Comparison of ENCODE assay signal across 30 mouse cellular contexts in genomic region chr4:95233034-95233433, GRCm38 (mm10).
DNase-seq lines count a peak whose midpoint lies in the region; ATAC-seq lines count a peak whose summit lies in the region.
"Had no signal": no experiment of that assay in that cellular context is flagged by ENCODE, and none has a peak within 500 bp of the region (broad histone marks: within the 10 kb centered on the region; RNA-seq: fewer than 3 reads in every experiment).

No protein-coding gene starts in this region.

- DNase-seq in heart, adult 11 months: peak; percentile 95
- no peak for DNase-seq in heart, postnatal 25 days (ENCODE audit: low spot score)
- DNase-seq in limb, embryonic 11.5 days (ENCODE audit: low spot score): peak; percentile 17
- DNase-seq in limb, embryonic 10.5 days (ENCODE audit: low spot score): no peak
- peak; percentile 62 for DNase-seq in adipocyte (ENCODE audit: low spot score)
- peak; percentile 31 for DNase-seq in large intestine, adult 2 months (ENCODE audit: low read depth, low spot score)
- DNase-seq in ovary, postnatal 10 days (ENCODE audit: low spot score): no peak
- DNase-seq: adrenal gland, postnatal 10 days; B cell, adult 2 months; cerebellum, adult 11-12 months; cerebellum, adult 9-11 months; embryo, embryonic 11 days; heart, postnatal 4 days; kidney, adult 8-10 months; kidney, postnatal 14 days; liver, embryonic 13.5 days; lung, embryonic 14.5 days; midbrain, embryonic 14.5 days; retina, postnatal 1 day; right cerebral cortex, postnatal 25 days; spleen, adult 18-20 months; thymus, adult 18-20 months; thymus, postnatal 25 days had no signal

- H3K4me2 ChIP-seq in limb, embryonic 11.5 days (ENCODE audit: low read depth, severe bottlenecking): no peak overlapping the region
- H3K4me2 ChIP-seq: embryonic facial prominence, embryonic 12.5 days; heart, embryonic 11.5 days; hindbrain, embryonic 13.5 days; liver, embryonic 13.5 days; lung, embryonic 14.5 days had no signal

- no peaks in the 10 kb centered on the region for H3K4me1 ChIP-seq in limb, embryonic 11.5 days (ENCODE audit: control insufficient read depth, insufficient read depth, low read length)
- H3K4me1 ChIP-seq in limb, embryonic 10.5 days: no peaks in the 10 kb centered on the region
- H3K4me1 ChIP-seq: embryonic facial prominence, embryonic 12.5 days; hindbrain, embryonic 13.5 days; liver, embryonic 13.5 days had no signal

- H3K27ac ChIP-seq in limb, embryonic 11.5 days (replicated peaks; ENCODE audit: low read depth, low read length): no peak overlapping the region
- no peak overlapping the region for H3K27ac ChIP-seq in limb, embryonic 10.5 days
- H3K27ac ChIP-seq: embryonic facial prominence, embryonic 12.5 days; hindbrain, embryonic 13.5 days; layer of hippocampus, adult 2 months; left cerebral cortex, adult 2 months; liver, embryonic 13.5 days had no signal

- no peak overlapping the region for H3K4me3 ChIP-seq in limb, embryonic 11.5 days (ENCODE audit: low read depth, low read length)
- no peak overlapping the region for H3K4me3 ChIP-seq in limb, embryonic 10.5 days
- H3K4me3 ChIP-seq: embryonic facial prominence, embryonic 12.5 days; hindbrain, embryonic 13.5 days; layer of hippocampus, adult 2 months; left cerebral cortex, adult 2 months; liver, embryonic 13.5 days had no signal

- ATAC-seq in limb, embryonic 11.5 days (ENCODE audit: insufficient number of reproducible peaks, low FRiP score, low TSS enrichment, low read depth): no peak
- ATAC-seq: activated CD4-positive, CD25-positive, alpha-beta regulatory T cell, adult 4 months; forebrain, embryonic 14.5 days had no signal

- no peaks in the 10 kb centered on the region for H3K36me3 ChIP-seq in limb, embryonic 11.5 days (ENCODE audit: control insufficient read depth, insufficient read depth, low read length)
- no peaks in the 10 kb centered on the region for H3K36me3 ChIP-seq in limb, embryonic 10.5 days
- H3K36me3 ChIP-seq: embryonic facial prominence, embryonic 12.5 days; hindbrain, embryonic 13.5 days; liver, embryonic 13.5 days had no signal

- H3K9me3 ChIP-seq in limb, embryonic 11.5 days (ENCODE audit: control insufficient read depth, low read length): no peaks in the 10 kb centered on the region
- H3K9me3 ChIP-seq in limb, embryonic 10.5 days (replicated peaks): no peaks in the 10 kb centered on the region
- H3K9me3 ChIP-seq: embryonic facial prominence, embryonic 12.5 days; hindbrain, embryonic 13.5 days; liver, embryonic 13.5 days had no signal

- no peak overlapping the region for H3K9ac ChIP-seq in limb, embryonic 11.5 days (ENCODE audit: low read length)
- H3K9ac ChIP-seq: embryonic facial prominence, embryonic 12.5 days; hindbrain, embryonic 13.5 days; liver, embryonic 13.5 days; lung, embryonic 14.5 days had no signal

- intact Hi-C loops in heart, postnatal 25 days (cut with DNase I): no loop called here

- no peaks in the 10 kb centered on the region for H3K27me3 ChIP-seq in limb, embryonic 11.5 days (ENCODE audit: control insufficient read depth, insufficient read depth, low read length)
- no peaks in the 10 kb centered on the region for H3K27me3 ChIP-seq in limb, embryonic 10.5 days (ENCODE audit: low read depth, poor library complexity, severe bottlenecking)
- H3K27me3 ChIP-seq: embryonic facial prominence, embryonic 12.5 days; hindbrain, embryonic 13.5 days; liver, embryonic 13.5 days had no signal

Comparison
In these comparisons a context has a peak if more than half of its experiments do, and no peak if none do; other contexts are left out.
1. DNase-seq: peak in heart, adult 11 months (single experiment), limb, embryonic 11.5 days (single experiment), adipocyte (single experiment) and large intestine, adult 2 months (single experiment); none in heart, postnatal 25 days (single experiment), limb, embryonic 10.5 days (single experiment) and ovary, postnatal 10 days (single experiment).